24 mouse cellular contexts compared by ENCODE assay signal in the genomic region with DNA sequence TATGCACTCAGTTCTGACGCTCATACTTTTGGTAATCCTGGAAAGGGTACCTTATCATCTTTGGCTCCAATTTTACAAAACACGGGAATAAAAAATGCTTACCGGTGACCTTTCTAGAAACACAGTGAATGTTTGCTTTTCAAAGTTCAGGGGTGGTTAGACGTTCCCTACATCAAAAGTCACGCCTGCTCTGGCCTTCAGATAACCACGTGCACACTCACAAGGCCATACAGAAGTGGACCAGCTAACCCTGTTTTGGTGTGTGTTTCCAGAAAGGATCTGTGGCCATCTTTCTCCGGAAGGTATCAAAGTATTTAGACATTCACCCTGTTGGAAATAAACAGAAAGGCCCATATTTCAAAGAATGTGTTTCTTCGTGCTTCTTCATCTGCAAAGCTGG. TPM values are rescaled to one million over a fixed set of nuclear protein-coding genes. Genes with fewer than 3 reads are reported as not detected.
DNase-seq lines count a peak whose midpoint lies in the region; ATAC-seq and TF ChIP-seq lines count a peak whose summit lies in the region.
"Had no signal": no experiment of that assay in that cellular context is flagged by ENCODE, and none has a peak within 500 bp of the region (broad histone marks: within the 10 kb centered on the region; RNA-seq: fewer than 3 reads in every experiment).

No protein-coding gene starts in this region.

- no peak for ATAC-seq in hindbrain, postnatal 0 days
- ATAC-seq: forebrain, embryonic 13.5 days; forebrain, embryonic 16.5 days; intestine, embryonic 15.5 days; Patski had no signal

- no peaks in the 10 kb centered on the region for H3K79me2 ChIP-seq in liver, adult 2 months (ENCODE audit: control insufficient read depth, insufficient read depth, low read length)

- H3K4me3 ChIP-seq in liver, adult 2 months (ENCODE audit: insufficient read depth, low read depth, low read length) = no peak overlapping the region
- H3K4me3 ChIP-seq in hindbrain, postnatal 0 days (ENCODE audit: low read length) = no peak overlapping the region
- H3K4me3 ChIP-seq: forebrain, embryonic 10.5 days; forebrain, embryonic 13.5 days; heart, adult 2 months; hindbrain, embryonic 12.5 days; hindbrain, embryonic 15.5 days; intestine, embryonic 15.5 days had no signal

- H3K36me3 ChIP-seq in liver, adult 2 months (ENCODE audit: control insufficient read depth, insufficient read depth, low read length) = no peaks in the 10 kb centered on the region
- no peaks in the 10 kb centered on the region for H3K36me3 ChIP-seq in hindbrain, postnatal 0 days (ENCODE audit: insufficient read depth, low read length)
- H3K36me3 ChIP-seq: forebrain, embryonic 10.5 days; G1E; hindbrain, embryonic 12.5 days; hindbrain, embryonic 15.5 days; intestine, embryonic 15.5 days had no signal

- 32% methylated on average over 8 of the region's 8 CpGs for WGBS in liver, adult 2 months
- WGBS in hindbrain, postnatal 0 days = 88% methylated on average over 8 of the region's 8 CpGs

- H3K27me3 ChIP-seq in liver, adult 2 months (ENCODE audit: control insufficient read depth, insufficient read depth, low read length) = no peaks in the 10 kb centered on the region
- no peaks in the 10 kb centered on the region for H3K27me3 ChIP-seq in hindbrain, postnatal 0 days (ENCODE audit: insufficient read depth, low read length)
- H3K27me3 ChIP-seq: CH12.LX; forebrain, embryonic 13.5 days; hindbrain, embryonic 12.5 days; hindbrain, embryonic 15.5 days; intestine, embryonic 15.5 days; Patski had no signal

- no peaks in the 10 kb centered on the region for H3K9me3 ChIP-seq in hindbrain, postnatal 0 days (ENCODE audit: low read length)
- H3K9me3 ChIP-seq: forebrain, embryonic 10.5 days; forebrain, embryonic 13.5 days; hindbrain, embryonic 12.5 days; hindbrain, embryonic 15.5 days; intestine, embryonic 15.5 days had no signal

- TF ChIP-seq POLR2A in liver, adult 2 months (IDR thresholded peaks at IDR 0.05; ENCODE audit: extremely low read depth, insufficient read depth, low read length) = no peak

- no peak overlapping the region for H3K4me2 ChIP-seq in hindbrain, postnatal 0 days (ENCODE audit: low read depth, low read length)
- H3K4me2 ChIP-seq: forebrain, embryonic 13.5 days; heart, embryonic 11.5 days; hindbrain, embryonic 12.5 days; hindbrain, embryonic 15.5 days; intestine, embryonic 15.5 days had no signal

- no peak overlapping the region for H3K27ac ChIP-seq in liver, adult 2 months (replicated peaks; ENCODE audit: insufficient read depth, low read depth, low read length)
- H3K27ac ChIP-seq in hindbrain, postnatal 0 days = no peak overlapping the region
- H3K27ac ChIP-seq: forebrain, embryonic 10.5 days; forebrain, embryonic 13.5 days; heart, adult 2 months; hindbrain, embryonic 12.5 days; hindbrain, embryonic 15.5 days; intestine, embryonic 15.5 days had no signal

- H3K4me1 ChIP-seq in liver, adult 2 months (ENCODE audit: control insufficient read depth, insufficient read depth, low read length) = peaks cover 5% of the 10 kb centered on the region
- H3K4me1 ChIP-seq in hindbrain, postnatal 0 days (ENCODE audit: insufficient read depth, low read length) = no peaks in the 10 kb centered on the region
- H3K4me1 ChIP-seq: forebrain, embryonic 10.5 days; forebrain, embryonic 13.5 days; hindbrain, embryonic 12.5 days; hindbrain, embryonic 15.5 days; intestine, embryonic 15.5 days had no signal

- peak; percentile 66 for DNase-seq in adrenal gland, adult 2 months
- no peak for DNase-seq in adrenal gland, postnatal 25 days
- peak; percentile 92 for DNase-seq in liver, adult 2 months (ENCODE audit: extremely low read depth, low read depth, low spot score)
- no peak for DNase-seq in liver
- DNase-seq in adrenal gland, postnatal 36 days = peak; percentile 35 to 53
- DNase-seq in hindbrain, postnatal 0 days (ENCODE audit: low spot score) = no peak
- DNase-seq: B cell, adult 2 months; cerebellum, adult 11-12 months; cerebellum, adult 8-10 months; cerebellum, postnatal 14 days; gastrocnemius, postnatal 25 days; heart, adult 2 months; kidney, adult 11 months; kidney, adult 8-10 months had no signal

- H3K9ac ChIP-seq in liver, adult 2 months (ENCODE audit: low read depth, low read length) = no peak overlapping the region
- no peak overlapping the region for H3K9ac ChIP-seq in hindbrain, postnatal 0 days (replicated peaks; ENCODE audit: low read length)
- H3K9ac ChIP-seq: forebrain, embryonic 13.5 days; hindbrain, embryonic 12.5 days; hindbrain, embryonic 15.5 days; intestine, embryonic 15.5 days had no signal

- no peak for TF ChIP-seq CTCF in liver, adult 2 months (IDR thresholded peaks at IDR 0.05; ENCODE audit: low read depth, low read length)
- TF ChIP-seq CTCF in hindbrain, postnatal 0 days (IDR thresholded peaks at IDR 0.05; ENCODE audit: low read depth) = no peak

RNA-seq across cellular contexts. Expression of a gene that starts 40.2 kb away (rescaled TPM):
- 10 to 100 TPM; 36.5 to 41.1 TPM for total RNA-seq in adrenal gland, adult 2 months (2021)
- 11.5 and 13.7 TPM in 2 replicates for polyA plus RNA-seq in adrenal gland, adult 2 months (2012; rRNA removed)
- total RNA-seq in adrenal gland, postnatal 25 days (2021) = 45.3 and 51.6 TPM in 2 replicates
- total RNA-seq in liver, adult 2 months (2014; rRNA removed) = 0.18 and 0.27 TPM in 2 replicates
- 0.22 and 0.41 TPM in 2 replicates for polyA plus RNA-seq in liver, adult 2 months (2012; rRNA removed)
- 10 to 100 TPM; 39.9 to 61.7 TPM for total RNA-seq in adrenal gland, postnatal 36 days (2021)
- 39.4 and 76.7 TPM in 2 replicates for total RNA-seq in hindbrain, postnatal 0 days (2014; rRNA removed)
- polyA plus RNA-seq in hindbrain, postnatal 0 days (2015; fragmentation: Nextera tagmentation; extraction: Ambion mirVana) = 5.5 and 6.5 TPM in 2 replicates
- total RNA-seq: CH12.LX had no signal
- polyA plus RNA-seq: G1E had no signal

Comparison
In these comparisons a context has a peak if more than half of its experiments do, and no peak if none do; other contexts are left out.
1. DNase-seq: peak in adrenal gland, adult 2 months (single experiment), liver, adult 2 months (single experiment) and adrenal gland, postnatal 36 days (2 of 2); none in adrenal gland, postnatal 25 days (single experiment), liver (single experiment) and hindbrain, postnatal 0 days (single experiment).
2. RNA of a gene that starts 40.2 kb away (total RNA-seq): 39.9 to 61.7 TPM in adrenal gland, postnatal 36 days, 45.3 to 51.6 TPM in adrenal gland, postnatal 25 days, 36.5 to 41.1 TPM in adrenal gland, adult 2 months and 39.4 to 76.7 TPM in hindbrain, postnatal 0 days; 0.18 to 0.27 TPM in liver, adult 2 months; every median in the first group is over 10 times any median in the second.